Mouse (Mus musculus) kidney, postnatal 0 days (tissue): ENCODE measurements around the gene 2610507B11Rik. TPM values are rescaled to one million over a fixed set of nuclear protein-coding genes. Genes with fewer than 3 reads are reported as not detected.
"Not testable (repeated sequence)": the region's sequence is repeated elsewhere in the genome, so short reads cannot be mapped to it uniquely, and the experiment has no call there.

Source experiments
- ATAC-seq: fragments of 200-750 bp; cut with Nextera tagmentation; replicated peaks from 2 replicates; pipeline ENCODE4 v1.8.0; 2017; ENCODE audit warnings: low read depth, moderate number of reproducible peaks, moderate TSS enrichment, moderate library complexity; ENCODE audit not compliant: low FRiP score
- DNase-seq: peaks from one replicate; pipeline ENCODE4 v3.0.0-alpha.2; 2016; ENCODE audit warnings: low spot score
- H3K27ac ChIP-seq: fragments of 300-500 bp; sonication (generic); 2 replicates; pipeline ENCODE4 v1.5.1; 2014; ENCODE audit warnings: mild to moderate bottlenecking
- H3K27me3 ChIP-seq: fragments of 300-500 bp; sonication (generic); 2 replicates; pipeline ENCODE4 v1.6.1; 2014; ENCODE audit warnings: low read length, mixed read lengths; ENCODE audit not compliant: insufficient read depth
- H3K36me3 ChIP-seq: fragments of 300-500 bp; sonication (generic); 2 replicates; pipeline ENCODE4 v1.6.1; 2014; ENCODE audit warnings: low read length, mixed read lengths; ENCODE audit not compliant: insufficient read depth
- H3K4me1 ChIP-seq: fragments of 300-500 bp; sonication (generic); replicated peaks from 2 replicates; pipeline ENCODE4 v1.6.1; 2014; ENCODE audit warnings: antibody characterized with exemption, low read length, mixed read lengths; ENCODE audit not compliant: insufficient read depth
- H3K4me2 ChIP-seq: fragments of 300-500 bp; sonication (generic); 2 replicates; pipeline ENCODE4 v1.6.1; 2014; ENCODE audit warnings: mild to moderate bottlenecking, low read length, moderate library complexity, mixed read lengths
- H3K4me3 ChIP-seq: fragments of 300-500 bp; sonication (generic); replicated peaks from 2 replicates; pipeline ENCODE4 v1.5.1; 2014; ENCODE audit warnings: low read depth, low read length
- H3K9ac ChIP-seq: fragments of 300-500 bp; sonication (generic); 2 replicates; pipeline ENCODE4 v1.6.1; 2014; ENCODE audit warnings: low read depth, low read length
- H3K9me3 ChIP-seq: fragments of 300-500 bp; sonication (generic); replicated peaks from 2 replicates; pipeline ENCODE4 v1.6.1; 2016; ENCODE audit warnings: low read length, inconsistent platforms, mixed read lengths
- CTCF ChIP-seq: IDR thresholded peaks from 2 replicates; pipeline ENCODE4 v1.5.1; 2016; ENCODE audit warnings: antibody characterized with exemption, low read depth, mild to moderate bottlenecking, moderate library complexity
- whole genome bisulfite sequencing: fragments of 180-500 bp; shearing (Covaris S2); extraction: QIAGEN DNeasy Blood & Tissue Kit; methylation state at CpG from one replicate; pipeline ENCODE4 v1.1.7; 2014; 5-methylcytosine and 5-hydroxymethylcytosine counted together
- polyA plus RNA-seq: library from polyadenylated mRNA; unstranded; fragments of >200 nt; fragmentation: Nextera tagmentation; extraction: Ambion mirVana; gene quantifications from 2 replicates; pipeline ENCODE4 v1.2.1, GENCODE M21; 2015

The 2610507B11Rik gene
- polyA plus RNA-seq, 1 experiment from 2014 or later, result 98.2 TPM

DNA sequence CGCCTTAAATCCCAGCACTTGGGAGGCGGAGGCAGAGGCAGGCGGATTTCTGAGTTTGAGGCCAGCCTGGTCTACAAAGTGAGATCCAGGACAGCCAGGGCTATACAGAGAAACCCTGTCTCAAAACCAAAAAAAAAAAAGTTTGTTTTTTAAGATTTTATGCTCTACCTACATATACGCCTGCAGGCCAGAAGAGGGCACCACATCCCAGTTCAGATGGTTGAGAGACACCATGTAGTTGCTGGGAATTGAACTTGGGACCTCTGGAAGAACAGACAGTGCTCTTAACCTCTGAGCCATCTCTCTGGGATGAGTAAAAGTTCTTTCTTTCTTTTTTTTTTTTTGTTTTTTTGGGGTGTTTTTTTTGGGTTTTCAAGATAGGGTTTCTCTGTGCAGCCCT, 14.6 kb downstream of the 2610507B11Rik start:
- WGBS, result 91% methylated on average over 4 of the region's 4 CpGs
- DNase-seq, H3K9me3 ChIP-seq, H3K4me2 ChIP-seq, H3K9ac ChIP-seq, ATAC-seq, H3K4me3 ChIP-seq, H3K27me3 ChIP-seq, H3K27ac ChIP-seq, H3K4me1 ChIP-seq: not testable (repeated sequence)
- TF ChIP-seq CTCF, result peak; percentile 47
- H3K36me3 ChIP-seq, result peaks cover 84% of the 10 kb centered on the region

GRCm38 (mm10) chr11:78278853-78279252, 17.3 kb downstream of the 2610507B11Rik start:
- H3K9me3 ChIP-seq, result no peaks in the 10 kb centered on the region
- 81% methylated on average over 7 of the region's 7 CpGs for WGBS
- no peak overlapping the region for H3K4me3 ChIP-seq
- H3K36me3 ChIP-seq, result peaks cover 82% of the 10 kb centered on the region
- H3K4me1 ChIP-seq, result no peaks in the 10 kb centered on the region
- ATAC-seq, result no peak
- no peaks in the 10 kb centered on the region for H3K27me3 ChIP-seq
- no peak for TF ChIP-seq CTCF
- H3K4me2 ChIP-seq, result no peak overlapping the region
- no peak overlapping the region for H3K27ac ChIP-seq
- DNase-seq, result no peak
- no peak overlapping the region for H3K9ac ChIP-seq

DNA sequence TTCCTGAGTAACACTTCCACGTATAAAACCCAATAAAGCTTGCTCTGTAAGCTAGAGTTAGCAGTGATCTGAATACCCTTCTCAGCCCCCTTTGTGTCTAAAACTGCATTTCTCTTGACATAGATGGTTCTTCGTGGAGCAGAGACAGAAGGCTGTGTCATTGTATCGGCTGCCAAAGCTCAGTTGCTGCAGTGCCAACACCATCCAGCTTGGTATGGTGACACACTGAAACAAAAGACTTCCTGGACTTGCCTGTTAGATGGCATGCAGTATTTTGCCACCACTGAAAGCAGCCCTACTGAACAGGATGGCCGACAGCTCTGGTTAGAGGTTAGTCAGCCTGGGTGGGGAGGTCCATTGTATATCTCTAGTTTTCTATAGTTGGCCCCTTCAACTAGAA, 18.0 kb downstream of the 2610507B11Rik start:
- H3K9ac ChIP-seq, result no peak overlapping the region
- H3K4me2 ChIP-seq, result no peak overlapping the region
- H3K27me3 ChIP-seq, result no peaks in the 10 kb centered on the region
- no peak overlapping the region for H3K27ac ChIP-seq
- no peaks in the 10 kb centered on the region for H3K9me3 ChIP-seq
- H3K36me3 ChIP-seq, result peaks cover 80% of the 10 kb centered on the region
- ATAC-seq, result no peak
- H3K4me1 ChIP-seq, result no peaks in the 10 kb centered on the region
- no peak for DNase-seq
- 89% methylated on average over 4 of the region's 4 CpGs for WGBS
- no peak overlapping the region for H3K4me3 ChIP-seq
- TF ChIP-seq CTCF, result no peak

DNA sequence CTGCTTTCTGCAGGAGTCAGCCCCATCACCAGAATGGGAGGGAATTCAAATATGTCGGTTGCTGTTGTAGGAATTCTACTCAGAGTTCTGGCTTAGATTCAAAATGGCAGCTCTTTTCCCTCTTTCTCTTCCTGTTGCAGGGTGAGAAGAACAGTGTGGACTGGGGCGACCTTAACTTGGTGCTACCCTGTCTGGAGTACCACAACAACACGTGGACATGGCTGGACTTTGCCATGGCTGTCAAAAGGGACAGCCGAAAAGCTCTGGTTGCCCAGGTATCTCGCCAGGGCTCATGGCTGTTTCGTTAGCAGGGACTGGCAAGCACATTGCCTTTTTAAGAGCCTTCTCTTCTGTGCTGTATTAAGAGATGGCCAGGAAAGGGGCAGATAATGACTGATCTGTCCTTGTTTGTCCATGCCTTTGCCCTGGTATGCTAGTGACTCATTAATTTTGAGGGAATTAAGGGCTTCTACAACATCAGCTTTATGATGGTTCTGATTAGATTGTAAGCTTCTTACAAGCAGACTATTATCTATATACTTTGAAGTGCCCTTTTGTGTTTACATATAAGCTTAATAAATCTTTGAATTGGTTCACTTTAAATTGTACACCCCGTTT, 27.7 kb downstream of the 2610507B11Rik start:
- no peak overlapping the region for H3K4me3 ChIP-seq
- no peak overlapping the region for H3K27ac ChIP-seq
- H3K4me1 ChIP-seq, result no peaks in the 10 kb centered on the region
- no peak overlapping the region for H3K4me2 ChIP-seq
- DNase-seq (no peak), ATAC-seq (no peak)
- TF ChIP-seq CTCF, result no peak
- no peaks in the 10 kb centered on the region for H3K27me3 ChIP-seq
- no peak overlapping the region for H3K9ac ChIP-seq
- H3K36me3 ChIP-seq, result peaks cover 61% of the 10 kb centered on the region
- WGBS, result 91% methylated on average over 7 of the region's 7 CpGs
- H3K9me3 ChIP-seq, result no peaks in the 10 kb centered on the region

DNA sequence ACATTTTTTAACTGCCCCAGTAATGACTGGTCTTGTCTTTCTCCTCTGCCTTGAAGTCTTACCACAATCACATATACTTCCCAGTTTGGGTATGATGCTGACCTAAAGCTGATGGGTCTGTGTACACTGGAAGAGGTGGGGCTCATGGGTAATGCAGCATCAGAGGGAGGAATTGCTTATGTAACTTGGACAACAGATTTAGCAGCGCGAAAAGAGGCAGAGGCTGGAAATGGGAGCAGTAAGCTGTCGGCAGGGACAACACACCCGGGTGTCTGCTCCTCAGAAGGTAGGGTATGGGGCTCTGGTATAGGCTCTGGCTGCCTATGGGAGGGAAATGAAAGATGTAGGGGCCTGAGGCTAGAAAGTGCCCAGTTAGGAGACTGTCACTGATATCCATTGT, 29.1 kb downstream of the 2610507B11Rik start, which contains the start of gene BC030499:
Gene BC030499, plus strand, starts transcription at position 188 of the 400 bp plus-strand sequence.
- WGBS, result 94% methylated on average over 4 of the region's 4 CpGs
- Histone ChIP-seq H3K36me3 (peaks cover 49% of the 10 kb centered on the region), H3K27me3 (no peaks in the 10 kb centered on the region), H3K4me2 (no peak within 1 kb of the TSS), H3K9ac (no peak within 1 kb of the TSS), H3K4me3 (no peak within 1 kb of the TSS), H3K4me1 (no peaks in the 10 kb centered on the region), H3K9me3 (no peaks in the 10 kb centered on the region), H3K27ac (no peak within 1 kb of the TSS)
- TF ChIP-seq CTCF, result no peak
- DNase-seq, result no peak
- no peak for ATAC-seq

GRCm38 (mm10) chr11:78294585-78294984, 33.0 kb downstream of the 2610507B11Rik start:
- H3K9me3 ChIP-seq, result no peaks in the 10 kb centered on the region
- no peak for DNase-seq
- no peak for ATAC-seq
- H3K4me2 ChIP-seq, result no peak overlapping the region
- no peak overlapping the region for H3K4me3 ChIP-seq
- H3K9ac ChIP-seq, result no peak overlapping the region
- H3K27me3 ChIP-seq, result no peaks in the 10 kb centered on the region
- H3K4me1 ChIP-seq, result no peaks in the 10 kb centered on the region
- peaks cover 15% of the 10 kb centered on the region for H3K36me3 ChIP-seq
- no peak overlapping the region for H3K27ac ChIP-seq
- no peak for TF ChIP-seq CTCF
- 97% methylated on average over 6 of the region's 6 CpGs for WGBS
